Mouse (Mus musculus) forebrain, embryonic 12.5 days (tissue): ENCODE results near the gene Irak1. TPM values are rescaled to one million over a fixed set of nuclear protein-coding genes. Genes with fewer than 3 reads are reported as not detected.

Experiments
- microRNA counts: library from miRNA; unstranded; fragments of <30 nt; microRNA quantifications from one replicate; lab custom pipeline; 2017
- microRNA-seq: library from miRNA; unstranded; fragments of <30 nt; microRNA quantifications from one replicate; pipeline ENCODE4, GENCODE M21; 2017
- polyA plus RNA-seq: library from polyadenylated mRNA; unstranded; fragments of >200 nt; fragmentation: Nextera tagmentation; extraction: Ambion mirVana; gene quantifications from 2 replicates; pipeline ENCODE4 v1.2.1, GENCODE M21; 2016

Gene Irak1
- polyA plus RNA-seq, 1 experiment from 2014 or later = 52.8 TPM

MicroRNAs within 50 kb of the gene (microRNA counts, 519-probe panel; counts per million panel counts)
- microRNA mmu-miR-718 (lab: Ali Mortazavi, UCI) = not detected

Small RNAs within 50 kb of the gene (microRNA-seq; reads per million reads assigned to microRNA genes)
- gene Mir5132 (1.7 reads per million), gene Mir718 (not detected)

Other genes with a start within 250 kb of the Irak1 start
- 0.95 and 1.3 TPM in 2 replicates for gene Srpk3, start 249.5 kb downstream of the Irak1 start, polyA plus RNA-seq
- gene Idh3g, start 237.0 kb downstream of the Irak1 start, polyA plus RNA-seq = 163 and 164 TPM in 2 replicates
- gene Ssr4, start 236.9 kb downstream of the Irak1 start, polyA plus RNA-seq = 106 and 117 TPM in 2 replicates
- gene Pdzd4, start 198.9 kb downstream of the Irak1 start, polyA plus RNA-seq = 2.3 and 2.6 TPM in 2 replicates
- gene Avpr2, start 131.8 kb downstream of the Irak1 start, polyA plus RNA-seq = 0.29 TPM in 1 of 2 replicates, not detected in the other
- gene L1cam, start 127.8 kb downstream of the Irak1 start, polyA plus RNA-seq = 33.1 and 37.4 TPM in 2 replicates
- 1.8 and 3.6 TPM in 2 replicates for gene Arhgap4, start 102.0 kb downstream of the Irak1 start, polyA plus RNA-seq
- 115 and 117 TPM in 2 replicates for gene Naa10, start 102.0 kb downstream of the Irak1 start, polyA plus RNA-seq
- 10.9 and 11.7 TPM in 2 replicates for gene Renbp, start 93.1 kb downstream of the Irak1 start, polyA plus RNA-seq
- gene Hcfc1, start 57.6 kb downstream of the Irak1 start, polyA plus RNA-seq = 85.9 and 101 TPM in 2 replicates
- gene Opn1mw, start 103.5 kb upstream of the Irak1 start, polyA plus RNA-seq = not detected in 2 replicates
- gene Mecp2, start 111.4 kb upstream of the Irak1 start, polyA plus RNA-seq = 18.2 and 19.2 TPM in 2 replicates
- not detected in 2 replicates for gene Tex28, start 143.9 kb upstream of the Irak1 start, polyA plus RNA-seq
- 0.13 and 0.19 TPM in 2 replicates for gene Tktl1, start 153.3 kb upstream of the Irak1 start, polyA plus RNA-seq
- 198 and 216 TPM in 2 replicates for gene Flna, start 225.9 kb upstream of the Irak1 start, polyA plus RNA-seq
- gene Emd, start 230.8 kb upstream of the Irak1 start, polyA plus RNA-seq = 20.5 and 23.5 TPM in 2 replicates
- 555 and 564 TPM in 2 replicates for gene Rpl10, start 246.9 kb upstream of the Irak1 start, polyA plus RNA-seq